Mouse (Mus musculus) hindbrain, embryonic 16.5 days (tissue): ENCODE data around the gene Ldlr. TPM values are rescaled to one million over a fixed set of nuclear protein-coding genes. Genes with fewer than 3 reads are reported as not detected.

Experiments
- ATAC-seq: fragments of 200-750 bp; cut with Nextera tagmentation; 2 replicates; pipeline ENCODE4 v1.8.0; 2017; ENCODE audit warnings: moderate TSS enrichment, moderate library complexity
- H3K27ac ChIP-seq: fragments of 300-500 bp; sonication (generic); 2 replicates; pipeline ENCODE4 v1.5.1; 2014; ENCODE audit warnings: low read depth, mild to moderate bottlenecking, control low read depth, low read length, moderate library complexity
- H3K27me3 ChIP-seq: fragments of 300-500 bp; sonication (generic); replicated peaks from 2 replicates; pipeline ENCODE4 v1.6.1; 2014; ENCODE audit warnings: low read length; ENCODE audit not compliant: control insufficient read depth, insufficient read depth
- H3K36me3 ChIP-seq: fragments of 300-500 bp; sonication (generic); 2 replicates; pipeline ENCODE4 v1.6.1; 2014; ENCODE audit warnings: mild to moderate bottlenecking, low read length, moderate library complexity, mixed read lengths; ENCODE audit not compliant: control insufficient read depth, insufficient read depth
- H3K4me1 ChIP-seq: fragments of 300-500 bp; sonication (generic); 2 replicates; pipeline ENCODE4 v1.6.1; 2014; ENCODE audit warnings: low read depth, low read length; ENCODE audit not compliant: control insufficient read depth, insufficient read depth
- H3K4me2 ChIP-seq: fragments of 300-500 bp; sonication (generic); 2 replicates; pipeline ENCODE4 v1.6.1; 2014; ENCODE audit warnings: mild to moderate bottlenecking, low read length, control low read depth, moderate library complexity
- H3K4me3 ChIP-seq: fragments of 300-500 bp; sonication (generic); 2 replicates; pipeline ENCODE4 v1.5.1; 2014; ENCODE audit warnings: mild to moderate bottlenecking, low read length, control low read depth, moderate library complexity
- H3K9ac ChIP-seq: fragments of 300-500 bp; sonication (generic); 2 replicates; pipeline ENCODE4 v1.6.1; 2014; ENCODE audit warnings: low read depth, mild to moderate bottlenecking, control low read depth, low read length, moderate library complexity
- H3K9me3 ChIP-seq: fragments of 300-500 bp; sonication (generic); 2 replicates; pipeline ENCODE4 v1.6.1; 2014; ENCODE audit warnings: mild to moderate bottlenecking, low read length, moderate library complexity; ENCODE audit not compliant: control insufficient read depth
- WGBS: fragments of 180-500 bp; shearing (Covaris S2); extraction: QIAGEN DNeasy Blood & Tissue Kit; methylation state at CpG from one replicate; pipeline ENCODE4 v1.1.7; 2014; 5-methylcytosine and 5-hydroxymethylcytosine counted together
- polyA plus RNA-seq: library from polyadenylated mRNA; unstranded; fragments of >200 nt; fragmentation: Nextera tagmentation; extraction: Ambion mirVana; gene quantifications from 2 replicates; pipeline ENCODE4 v1.2.1, GENCODE M21; 2015

Gene Ldlr
- polyA plus RNA-seq, 1 experiment from 2014 or later, result 15.6 TPM

DNA sequence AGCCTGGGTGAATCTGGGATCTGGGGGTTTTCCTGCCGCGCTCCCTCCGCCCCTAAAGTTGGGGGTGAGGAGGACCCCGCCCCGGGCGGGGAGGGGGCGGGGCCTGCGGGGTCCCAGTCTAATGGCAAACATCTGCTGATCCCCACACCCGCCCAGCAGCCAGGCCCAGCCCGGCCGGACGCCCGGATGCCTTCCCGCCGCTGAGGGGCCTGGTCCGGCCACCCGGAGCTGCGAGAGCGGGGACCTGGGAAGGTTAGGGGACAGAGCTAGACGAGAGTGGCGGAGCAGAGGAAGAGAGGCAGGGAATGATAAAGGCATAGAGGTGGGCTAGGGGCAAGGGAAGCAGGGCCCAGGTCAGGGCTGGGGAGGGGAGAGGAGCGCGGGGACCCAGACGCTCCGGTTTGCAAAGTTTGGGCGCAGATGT lies 74.7 kb downstream of the Ldlr start:
- Histone ChIP-seq H3K9ac (peak overlapping the region; percentile 83), H3K4me1 (peaks cover 14% of the 10 kb centered on the region), H3K36me3 (no peaks in the 10 kb centered on the region), H3K4me2 (peak overlapping the region; percentile 77), H3K9me3 (no peaks in the 10 kb centered on the region), H3K4me3 (peak overlapping the region; percentile 70), H3K27me3 (no peaks in the 10 kb centered on the region; the same call in 1 of the 2 replicates), H3K27ac (peak overlapping the region; percentile 66)
- under 1% methylated on average over 25 of the region's 26 CpGs for WGBS
- ATAC-seq, result peak; percentile 43

DNA sequence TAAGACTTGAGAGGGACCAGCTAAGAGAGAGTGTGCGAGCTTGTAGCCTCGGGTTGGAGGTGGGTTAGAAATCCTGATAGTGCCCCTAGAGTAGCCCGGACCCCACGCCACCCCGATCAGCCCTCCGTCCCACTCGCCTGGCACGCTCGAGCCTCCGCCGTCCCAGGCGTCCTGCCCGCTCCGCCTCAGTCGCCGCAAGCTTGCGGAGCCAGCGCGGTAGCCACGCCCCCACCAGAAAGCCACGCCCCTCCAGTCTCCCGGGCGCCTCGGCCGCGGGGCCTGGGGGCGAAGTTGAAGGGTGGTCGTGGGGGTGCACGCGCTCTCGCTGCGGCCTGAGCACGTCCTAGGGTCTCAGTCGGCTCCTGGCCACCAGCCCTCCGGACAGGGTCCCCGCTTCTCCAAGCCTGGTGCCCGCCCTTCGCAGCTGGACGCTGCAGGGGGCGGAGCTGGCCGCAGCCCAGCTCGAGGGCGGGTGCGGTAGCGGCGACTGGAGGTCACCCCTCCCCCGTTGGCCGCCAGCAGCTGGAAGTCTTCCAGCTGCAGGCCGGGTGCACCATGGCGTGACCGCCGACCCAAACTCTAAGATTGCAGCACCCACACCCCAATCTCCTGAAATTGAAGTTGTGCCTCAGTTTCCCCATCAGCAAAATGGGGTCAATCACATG lies 75.2 kb downstream of the Ldlr start, which contains the start of gene Kank2:
Kank2 (minus strand) TSS at position 400 of the 665 bp plus-strand sequence.
- Histone ChIP-seq H3K4me3 (peak within 1 kb of the TSS; percentile 70), H3K4me1 (peaks cover 13% of the 10 kb centered on the region), H3K27ac (peak within 1 kb of the TSS; percentile 66), H3K27me3 (no peaks in the 10 kb centered on the region; the same call in 1 of the 2 replicates), H3K9me3 (no peaks in the 10 kb centered on the region), H3K4me2 (peak within 1 kb of the TSS; percentile 77), H3K9ac (peak within 1 kb of the TSS; percentile 83), H3K36me3 (no peaks in the 10 kb centered on the region)
- under 1% methylated on average over 39 of the region's 52 CpGs for WGBS
- ATAC-seq, result peak; percentile 79

DNA sequence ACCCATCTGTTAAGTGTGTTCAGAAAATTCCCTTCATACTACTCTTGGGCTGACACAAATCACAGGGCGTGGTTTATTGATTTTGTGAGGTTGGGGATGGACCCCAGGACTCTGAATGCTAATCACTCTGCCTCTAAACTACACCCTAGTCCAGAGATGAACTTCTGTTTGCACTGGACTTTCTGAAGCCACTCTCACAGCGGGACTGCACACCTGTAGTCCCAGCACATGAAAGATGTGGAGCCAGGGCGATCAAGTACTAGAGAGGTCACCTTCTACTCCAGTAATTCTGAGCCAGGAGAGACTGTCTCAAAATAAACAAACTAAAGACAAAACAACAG lies 75.7 kb downstream of the Ldlr start:
- Histone ChIP-seq H3K4me2 (peak overlapping the region; percentile 77), H3K4me3 (peak overlapping the region; percentile 70), H3K4me1 (peaks cover 13% of the 10 kb centered on the region), H3K36me3 (no peaks in the 10 kb centered on the region), H3K27me3 (no peaks in the 10 kb centered on the region; the same call in 1 of the 2 replicates), H3K9me3 (no peaks in the 10 kb centered on the region), H3K27ac (no peak overlapping the region), H3K9ac (no peak overlapping the region)
- 58% methylated on average over 3 of the region's 3 CpGs for WGBS
- ATAC-seq, result no peak

Other genes with a start within 250 kb of the Ldlr start
- 64.3 and 66.8 TPM in 2 replicates for gene Tmed1, start 213.2 kb upstream of the Ldlr start, polyA plus RNA-seq
- 1.6 and 2.5 TPM in 2 replicates for gene AB124611, start 197.3 kb upstream of the Ldlr start, polyA plus RNA-seq
- gene Carm1, start 176.6 kb upstream of the Ldlr start, polyA plus RNA-seq, result 15.8 and 25.4 TPM in 2 replicates
- gene Timm29, start 130.8 kb upstream of the Ldlr start, polyA plus RNA-seq, result 51.8 and 53.4 TPM in 2 replicates
- gene Yipf2, start 130.7 kb upstream of the Ldlr start, polyA plus RNA-seq, result 25.6 and 26.1 TPM in 2 replicates
- 109 and 130 TPM in 2 replicates for gene Smarca4, start 107.3 kb upstream of the Ldlr start, polyA plus RNA-seq
- gene Spc24, start 36.8 kb downstream of the Ldlr start, polyA plus RNA-seq, result 21.2 and 26.0 TPM in 2 replicates
- gene Kank2, start 75.3 kb downstream of the Ldlr start, polyA plus RNA-seq, result 3.9 and 4.7 TPM in 2 replicates
- gene Angptl8, start 112.0 kb downstream of the Ldlr start, polyA plus RNA-seq, result 0.25 and 0.66 TPM in 2 replicates
- gene Dock6, start 129.2 kb downstream of the Ldlr start, polyA plus RNA-seq, result 16.0 and 17.3 TPM in 2 replicates
- gene Rab3d, start 194.7 kb downstream of the Ldlr start, polyA plus RNA-seq, result 23.6 and 24.3 TPM in 2 replicates
- gene Ccdc159, start 204.0 kb downstream of the Ldlr start, polyA plus RNA-seq, result 9.7 and 9.8 TPM in 2 replicates
- gene Tmem205, start 204.1 kb downstream of the Ldlr start, polyA plus RNA-seq, result 56.5 and 61.0 TPM in 2 replicates
- 106 and 115 TPM in 2 replicates for gene Plppr2, start 213.6 kb downstream of the Ldlr start, polyA plus RNA-seq
- gene Swsap1, start 232.3 kb downstream of the Ldlr start, polyA plus RNA-seq, result 8.1 and 8.7 TPM in 2 replicates
- 1.2 and 1.4 TPM in 2 replicates for gene Epor, start 240.0 kb downstream of the Ldlr start, polyA plus RNA-seq